Mouse (Mus musculus) liver, embryonic 13.5 days (tissue): ENCODE data around the gene Sulf2. TPM values are rescaled to one million over a fixed set of nuclear protein-coding genes. Genes with fewer than 3 reads are reported as not detected.

Experiments
- ATAC-seq: fragments of 200-750 bp; cut with Nextera tagmentation; 2 replicates; pipeline ENCODE4 v1.8.0; 2017; ENCODE audit warnings: low read depth, mild to moderate bottlenecking, moderate number of reproducible peaks, moderate library complexity
- DNase-seq: peaks from one replicate; pipeline ENCODE4 v3.0.0; 2022
- H3K27ac ChIP-seq: fragments of 300-500 bp; sonication (generic); 2 replicates; pipeline ENCODE4 v1.5.1; 2015; ENCODE audit warnings: moderate library complexity, mild to moderate bottlenecking, inconsistent platforms
- H3K27me3 ChIP-seq: fragments of 300-500 bp; sonication (generic); 2 replicates; pipeline ENCODE4 v1.6.1; 2015; ENCODE audit warnings: mild to moderate bottlenecking, inconsistent platforms
- H3K36me3 ChIP-seq: fragments of 300-500 bp; sonication (generic); 2 replicates; pipeline ENCODE4 v1.6.1; 2015; ENCODE audit warnings: mild to moderate bottlenecking, inconsistent platforms
- H3K4me1 ChIP-seq: fragments of 300-500 bp; sonication (generic); replicated peaks from 2 replicates; pipeline ENCODE4 v1.6.1; 2015; ENCODE audit warnings: inconsistent platforms
- H3K4me2 ChIP-seq: fragments of 300-500 bp; sonication (generic); 2 replicates; pipeline ENCODE4 v1.6.1; 2015; ENCODE audit warnings: inconsistent platforms, mild to moderate bottlenecking, moderate library complexity
- H3K4me3 ChIP-seq: fragments of 300-500 bp; sonication (generic); replicated peaks from 2 replicates; pipeline ENCODE4 v1.5.1; 2015; ENCODE audit warnings: mild to moderate bottlenecking, inconsistent platforms
- H3K9ac ChIP-seq: fragments of 300-500 bp; sonication (generic); 2 replicates; pipeline ENCODE4 v1.6.1; 2015; ENCODE audit warnings: mild to moderate bottlenecking, inconsistent platforms
- H3K9me3 ChIP-seq: fragments of 300-500 bp; sonication (generic); replicated peaks from 2 replicates; pipeline ENCODE4 v1.6.1; 2016; ENCODE audit warnings: inconsistent platforms
- WGBS: fragments of 180-500 bp; shearing (Covaris S2); methylation state at CpG from one replicate; pipeline ENCODE4 v1.1.7; 2015; ENCODE audit not compliant: insufficient replicate concordance; 5-methylcytosine and 5-hydroxymethylcytosine counted together
- polyA plus RNA-seq: library from polyadenylated mRNA; unstranded; fragments of >200 nt; fragmentation: Nextera tagmentation; extraction: Ambion mirVana; gene quantifications from 2 replicates; pipeline ENCODE4 v1.2.1, GENCODE M21; 2015

Gene Sulf2
- polyA plus RNA-seq, 1 experiment from 2014 or later = 2.9 TPM

DNA sequence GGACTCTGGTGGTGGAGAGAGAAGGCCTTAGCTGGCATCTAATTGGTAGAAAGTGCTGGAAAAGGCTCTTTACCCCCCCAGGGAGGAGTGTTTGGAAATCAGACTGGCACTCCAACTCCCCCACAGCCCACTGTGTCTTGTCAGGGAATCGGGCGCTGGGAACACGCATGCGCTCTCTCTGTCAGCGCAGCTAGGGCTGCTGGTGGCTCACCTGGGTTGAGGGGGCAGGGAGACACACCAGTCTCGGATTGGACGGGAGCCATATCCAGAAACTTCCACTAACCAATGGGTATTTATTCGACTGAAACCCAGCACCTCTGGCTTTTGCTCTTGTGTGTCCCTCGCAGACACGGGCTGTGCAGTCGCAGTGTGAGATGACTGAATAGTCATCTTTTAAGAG, 42.5 kb downstream of the Sulf2 start:
- 78% methylated on average over 11 of the region's 11 CpGs for WGBS
- H3K4me1 ChIP-seq = no peaks in the 10 kb centered on the region
- ATAC-seq (no peak), DNase-seq (no peak)
- no peaks in the 10 kb centered on the region for H3K27me3 ChIP-seq
- no peak overlapping the region for H3K4me3 ChIP-seq
- no peak overlapping the region for H3K4me2 ChIP-seq
- H3K9me3 ChIP-seq = no peaks in the 10 kb centered on the region
- H3K27ac ChIP-seq = no peak overlapping the region
- H3K9ac ChIP-seq = no peak overlapping the region
- H3K36me3 ChIP-seq = no peaks in the 10 kb centered on the region

DNA sequence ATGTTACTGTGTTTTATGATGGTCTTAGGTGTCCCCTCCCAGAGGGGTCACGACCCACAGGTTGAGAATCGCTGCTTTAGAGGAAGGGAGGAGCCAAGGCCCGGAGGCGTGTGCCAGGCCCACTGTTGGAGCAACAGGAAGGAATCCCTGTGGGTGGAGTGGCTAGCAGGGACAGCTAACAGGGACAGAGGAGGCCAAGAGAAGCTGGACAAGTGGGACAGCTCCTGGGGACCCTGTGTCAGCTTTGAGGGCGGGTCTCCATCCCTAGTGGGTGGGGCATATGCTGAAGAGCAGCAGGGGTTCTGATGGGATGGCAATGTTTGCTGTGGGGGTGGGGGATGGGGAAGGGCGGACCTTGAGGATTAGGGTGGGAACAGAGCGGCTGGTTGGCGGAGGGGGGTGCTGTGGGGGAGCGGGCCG, 43.6 kb downstream of the Sulf2 start:
- no peaks in the 10 kb centered on the region for H3K9me3 ChIP-seq
- H3K9ac ChIP-seq = no peak overlapping the region
- 49% methylated on average over 10 of the region's 10 CpGs for WGBS
- no peak for DNase-seq
- no peak overlapping the region for H3K4me2 ChIP-seq
- no peak overlapping the region for H3K4me3 ChIP-seq
- no peaks in the 10 kb centered on the region for H3K4me1 ChIP-seq
- H3K27ac ChIP-seq = no peak overlapping the region
- no peaks in the 10 kb centered on the region for H3K27me3 ChIP-seq
- no peak for ATAC-seq
- no peaks in the 10 kb centered on the region for H3K36me3 ChIP-seq

DNA sequence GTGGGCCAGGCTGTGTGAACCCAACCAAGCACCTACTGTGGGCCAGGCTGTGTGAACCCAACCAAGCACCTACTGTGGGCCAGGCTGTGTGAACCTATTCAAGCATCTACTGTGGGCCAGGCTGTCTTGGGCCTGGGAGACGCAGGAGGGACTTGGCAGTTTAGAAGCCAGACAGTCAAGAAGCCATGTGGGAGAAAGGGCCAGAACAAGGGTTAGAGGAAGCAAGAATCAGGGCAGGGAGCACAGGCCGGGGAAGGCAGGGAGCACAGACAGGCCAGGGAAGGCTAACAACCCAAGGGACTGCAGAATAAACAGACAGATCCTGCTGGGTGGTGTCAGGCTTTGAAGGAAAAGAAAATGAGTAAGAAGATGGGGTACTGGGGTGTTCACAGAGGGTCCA, 44.2 kb downstream of the Sulf2 start:
- Histone ChIP-seq H3K27me3 (no peaks in the 10 kb centered on the region), H3K4me3 (no peak overlapping the region), H3K36me3 (no peaks in the 10 kb centered on the region), H3K27ac (no peak overlapping the region), H3K4me2 (no peak overlapping the region), H3K4me1 (no peaks in the 10 kb centered on the region), H3K9ac (no peak overlapping the region), H3K9me3 (no peaks in the 10 kb centered on the region)
- no peak for ATAC-seq
- 58% methylated on average over 2 of the region's 2 CpGs for WGBS
- no peak for DNase-seq

DNA sequence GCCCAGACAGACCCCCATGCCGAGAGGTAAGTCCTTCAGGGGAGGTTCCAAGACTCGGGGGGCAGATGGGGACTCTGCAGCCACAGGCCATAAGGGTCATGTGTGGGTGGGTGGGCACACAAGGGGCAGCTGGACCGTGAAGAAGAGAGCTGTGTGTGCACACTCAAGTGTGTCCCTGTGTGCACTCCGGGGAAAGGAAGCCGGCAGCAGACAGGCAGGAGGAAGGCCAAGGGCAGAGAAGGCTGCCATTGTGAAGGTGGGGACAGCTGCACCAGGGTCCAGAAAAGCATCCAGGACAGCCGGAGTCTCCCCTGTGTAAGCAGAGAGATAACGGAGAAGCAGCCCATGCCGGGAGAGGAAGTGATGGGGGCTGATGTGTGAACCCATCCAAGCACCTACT, 44.7 kb downstream of the Sulf2 start:
- no peak overlapping the region for H3K4me3 ChIP-seq
- 61% methylated on average over 8 of the region's 8 CpGs for WGBS
- no peaks in the 10 kb centered on the region for H3K36me3 ChIP-seq
- DNase-seq (no peak), ATAC-seq (no peak)
- H3K27me3 ChIP-seq = no peaks in the 10 kb centered on the region
- no peak overlapping the region for H3K27ac ChIP-seq
- no peaks in the 10 kb centered on the region for H3K4me1 ChIP-seq
- no peak overlapping the region for H3K4me2 ChIP-seq
- H3K9ac ChIP-seq = no peak overlapping the region
- no peaks in the 10 kb centered on the region for H3K9me3 ChIP-seq

DNA sequence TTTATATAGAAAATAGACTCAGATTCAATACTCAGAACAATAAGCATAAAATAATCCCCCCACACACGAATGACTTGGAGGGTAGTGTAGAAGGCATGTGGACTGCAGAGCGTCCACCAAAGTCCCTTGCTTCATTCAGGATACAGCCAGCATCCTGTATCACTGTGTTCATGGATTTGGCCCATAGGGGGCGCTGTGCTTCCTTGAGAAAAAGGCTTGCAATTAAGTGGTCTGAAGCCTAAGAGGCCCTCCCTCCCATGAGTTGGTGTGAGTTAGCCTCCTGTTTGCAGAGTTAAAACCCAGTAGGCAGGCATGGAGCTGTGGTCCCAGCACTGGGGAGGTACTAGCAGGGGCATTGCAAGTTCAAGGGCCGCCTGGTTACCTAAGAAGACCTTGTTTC, 47.1 kb downstream of the Sulf2 start:
- Histone ChIP-seq H3K9ac (no peak overlapping the region), H3K36me3 (no peaks in the 10 kb centered on the region), H3K27me3 (no peaks in the 10 kb centered on the region), H3K4me1 (no peaks in the 10 kb centered on the region), H3K9me3 (no peaks in the 10 kb centered on the region), H3K4me2 (no peak overlapping the region), H3K4me3 (no peak overlapping the region), H3K27ac (no peak overlapping the region)
- ATAC-seq = no peak
- peak; percentile 24 for DNase-seq
- 15% methylated on average over 4 of the region's 4 CpGs for WGBS

DNA sequence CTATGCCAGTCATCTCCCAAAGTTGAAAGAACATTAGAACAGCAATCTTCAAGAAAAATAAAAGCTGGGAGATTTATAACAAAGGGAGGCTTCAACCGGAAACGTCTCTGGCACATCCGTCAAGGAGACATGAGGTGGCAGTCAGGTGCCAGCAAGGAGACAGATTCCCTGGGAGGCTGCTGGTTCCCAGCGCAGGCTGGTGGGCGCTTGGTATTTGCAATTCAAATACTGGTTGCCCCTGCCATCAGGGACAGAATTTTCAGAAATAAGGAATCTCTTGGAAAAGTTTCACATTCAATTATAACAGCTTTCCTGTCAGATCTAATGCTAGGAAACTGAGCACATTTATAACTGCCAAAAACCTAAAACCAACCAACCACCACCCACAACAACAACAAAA, 47.6 kb downstream of the Sulf2 start:
- H3K27ac ChIP-seq = no peak overlapping the region
- DNase-seq = no peak
- H3K9ac ChIP-seq = no peak overlapping the region
- no peaks in the 10 kb centered on the region for H3K9me3 ChIP-seq
- ATAC-seq = no peak
- no peaks in the 10 kb centered on the region for H3K27me3 ChIP-seq
- WGBS = 77% methylated on average over 5 of the region's 5 CpGs
- H3K36me3 ChIP-seq = no peaks in the 10 kb centered on the region
- no peak overlapping the region for H3K4me2 ChIP-seq
- no peak overlapping the region for H3K4me3 ChIP-seq
- no peaks in the 10 kb centered on the region for H3K4me1 ChIP-seq

DNA sequence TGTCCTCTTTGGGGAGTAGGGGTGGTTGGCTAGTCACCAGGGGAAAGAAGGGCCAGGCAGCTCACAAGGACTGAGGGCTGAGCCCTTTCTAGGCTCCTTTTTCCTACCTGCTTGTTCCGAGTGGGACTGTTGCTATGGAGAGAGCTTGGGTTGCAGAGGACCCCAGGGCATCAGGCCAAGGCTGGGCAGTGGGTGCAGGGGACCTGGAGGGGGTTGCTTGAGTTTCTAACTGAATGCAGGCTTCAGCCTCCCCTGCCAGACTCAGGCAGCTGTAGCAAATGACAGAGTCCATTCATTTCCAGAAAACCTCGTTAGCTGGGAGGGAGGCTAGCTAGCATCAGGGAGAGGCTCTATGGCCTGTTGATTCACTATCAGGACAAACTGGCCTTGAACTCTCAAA, 48.8 kb downstream of the Sulf2 start:
- ATAC-seq (no peak), DNase-seq (no peak)
- H3K9me3 ChIP-seq = no peaks in the 10 kb centered on the region
- no peaks in the 10 kb centered on the region for H3K36me3 ChIP-seq
- H3K4me1 ChIP-seq = no peaks in the 10 kb centered on the region
- no peak overlapping the region for H3K27ac ChIP-seq
- no peaks in the 10 kb centered on the region for H3K27me3 ChIP-seq
- no peak overlapping the region for H3K4me2 ChIP-seq
- no peak overlapping the region for H3K9ac ChIP-seq
- H3K4me3 ChIP-seq = no peak overlapping the region
- 37% methylated on average over 2 of the region's 2 CpGs for WGBS

DNA sequence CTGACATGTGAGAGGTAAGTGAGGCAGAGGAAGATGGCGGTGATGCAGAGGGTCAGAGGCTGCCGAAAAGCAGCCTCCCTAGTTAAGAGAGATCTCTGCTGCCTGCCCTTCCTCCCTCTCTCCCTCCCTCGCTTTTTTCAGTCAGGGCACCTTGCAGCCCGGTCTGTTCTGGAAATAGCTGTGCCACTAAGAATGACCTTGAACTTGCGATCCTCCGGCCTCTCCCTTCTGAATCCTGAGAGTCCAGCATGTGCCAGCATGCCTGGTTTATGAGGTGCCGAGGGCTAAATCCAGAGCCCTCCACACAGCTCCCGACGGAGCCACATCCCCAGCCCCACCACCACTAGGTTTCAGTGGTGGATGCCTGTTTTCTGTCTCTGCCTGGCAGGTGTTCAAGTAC, 49.6 kb downstream of the Sulf2 start:
- no peak overlapping the region for H3K27ac ChIP-seq
- no peaks in the 10 kb centered on the region for H3K9me3 ChIP-seq
- ATAC-seq (no peak), DNase-seq (no peak)
- no peaks in the 10 kb centered on the region for H3K27me3 ChIP-seq
- H3K4me3 ChIP-seq = no peak overlapping the region
- no peak overlapping the region for H3K4me2 ChIP-seq
- H3K36me3 ChIP-seq = no peaks in the 10 kb centered on the region
- no peak overlapping the region for H3K9ac ChIP-seq
- 69% methylated on average over 9 of the region's 9 CpGs for whole genome bisulfite sequencing
- no peaks in the 10 kb centered on the region for H3K4me1 ChIP-seq

DNA sequence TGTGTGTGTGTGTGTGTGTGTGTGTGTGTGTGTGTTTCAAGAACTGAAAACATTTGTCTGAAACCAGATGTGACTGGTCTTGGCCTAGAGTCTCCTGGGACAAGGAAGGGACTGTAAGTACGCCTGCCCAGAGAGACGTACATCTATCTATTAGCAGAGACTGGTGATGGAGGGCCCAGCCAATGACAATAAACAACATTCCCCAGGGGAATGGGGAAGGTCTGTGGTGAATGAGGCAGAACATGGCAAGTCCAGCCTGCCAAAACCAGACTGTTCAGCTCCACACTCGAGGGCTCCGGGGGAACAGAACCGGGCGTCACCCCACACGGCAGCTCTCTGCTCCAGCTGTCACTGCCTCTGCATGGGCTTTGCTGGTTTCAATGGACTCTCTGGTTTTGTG, 52.6 kb downstream of the Sulf2 start:
- Histone ChIP-seq H3K4me3 (no peak overlapping the region), H3K27ac (no peak overlapping the region), H3K4me2 (no peak overlapping the region), H3K4me1 (0 out of 2 replicates have a peak, but pooled peaks cover 5% of the 10 kb centered on the region), H3K9me3 (no peaks in the 10 kb centered on the region), H3K27me3 (no peaks in the 10 kb centered on the region), H3K36me3 (no peaks in the 10 kb centered on the region), H3K9ac (no peak overlapping the region)
- ATAC-seq (no peak), DNase-seq (no peak)
- 76% methylated on average over 7 of the region's 7 CpGs for WGBS

DNA sequence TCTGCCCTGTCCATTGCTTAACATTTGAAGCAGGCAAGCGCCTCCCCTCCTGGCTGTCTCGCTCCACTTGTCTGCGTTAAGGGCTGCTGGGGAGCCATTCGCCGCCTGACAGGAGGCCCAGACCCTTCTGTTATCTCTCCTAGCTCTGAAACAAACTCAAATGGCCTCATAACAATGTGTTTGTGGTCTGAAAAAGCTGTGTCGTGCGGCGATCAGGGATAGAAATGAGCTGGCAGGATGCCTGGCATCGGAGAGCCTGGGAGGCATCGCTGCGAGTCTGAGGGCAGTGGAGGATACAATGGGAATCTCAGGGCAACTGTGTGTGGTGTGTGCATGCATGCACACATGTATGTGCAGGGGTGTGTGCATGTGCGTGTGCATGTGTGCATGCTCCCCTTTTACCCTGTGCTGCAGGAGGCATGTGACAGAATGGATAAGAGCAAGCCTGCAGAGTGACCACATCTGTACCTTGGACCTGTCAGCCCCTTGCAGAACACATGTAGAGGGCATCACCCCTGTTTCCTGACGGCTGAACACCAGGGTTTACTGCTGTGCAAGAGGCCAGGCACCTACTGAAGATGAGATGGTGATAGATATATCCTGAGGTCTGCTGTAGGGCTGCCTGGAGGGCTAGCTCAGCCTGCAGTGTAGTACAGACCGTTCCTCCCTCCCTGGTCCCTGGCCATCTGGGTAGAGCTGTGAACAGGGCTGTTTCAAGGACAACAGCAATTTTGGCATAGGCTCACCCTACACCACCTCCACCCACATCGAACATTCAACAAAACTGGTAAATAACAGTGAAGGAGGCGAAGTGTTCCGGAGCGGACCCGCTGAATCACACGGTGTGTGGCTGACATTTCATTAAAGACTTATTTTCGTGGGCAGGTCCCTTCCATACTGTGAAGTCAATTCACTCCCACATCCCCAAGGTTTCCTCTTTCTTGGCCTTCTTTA, 54.9 kb downstream of the Sulf2 start:
- no peak overlapping the region for H3K4me2 ChIP-seq
- no peak overlapping the region for H3K9ac ChIP-seq
- 70% methylated on average over 21 of the region's 21 CpGs for WGBS
- no peaks in the 10 kb centered on the region for H3K36me3 ChIP-seq
- H3K27me3 ChIP-seq = no peaks in the 10 kb centered on the region
- H3K4me3 ChIP-seq = no peak overlapping the region
- no peak overlapping the region for H3K27ac ChIP-seq
- H3K9me3 ChIP-seq = no peaks in the 10 kb centered on the region
- H3K4me1 ChIP-seq = 0 out of 2 replicates have a peak, but pooled peaks cover 5% of the 10 kb centered on the region
- no peak for DNase-seq
- no peak for ATAC-seq

DNA sequence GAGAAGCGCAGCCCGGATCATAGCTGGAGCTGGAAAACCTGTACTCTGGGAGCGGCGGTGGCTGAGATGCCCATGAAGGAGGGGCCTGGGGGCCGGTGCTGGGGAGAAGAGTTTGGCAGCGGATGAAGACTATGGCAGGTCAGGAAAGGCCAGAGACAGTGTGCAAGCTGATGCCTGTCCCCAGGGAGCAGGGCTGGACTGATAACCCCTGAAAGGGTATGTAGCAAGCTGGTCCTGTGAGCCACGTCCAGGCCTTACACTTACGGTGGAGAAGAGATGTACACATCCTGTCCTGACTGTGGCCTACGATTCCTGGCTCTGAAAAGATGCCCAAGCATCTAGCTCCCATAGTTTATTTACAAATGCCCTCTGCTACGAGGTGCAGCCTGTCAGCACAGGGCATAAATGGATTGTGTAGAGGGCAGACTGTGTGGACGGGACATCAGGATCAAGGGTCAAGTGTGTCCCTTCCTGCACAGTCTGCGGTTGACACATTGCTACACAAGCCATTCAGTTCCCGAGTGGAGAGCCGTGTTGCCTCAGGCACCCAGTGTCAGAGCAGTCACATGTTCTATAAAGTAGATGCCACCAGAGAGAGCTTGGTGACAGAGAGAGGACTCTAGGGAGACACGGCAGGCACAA, 57.0 kb downstream of the Sulf2 start:
- Histone ChIP-seq H3K4me2 (no peak overlapping the region), H3K27ac (no peak overlapping the region), H3K9ac (no peak overlapping the region), H3K27me3 (no peaks in the 10 kb centered on the region), H3K4me3 (no peak overlapping the region), H3K4me1 (0 out of 2 replicates have a peak, but pooled peaks cover 5% of the 10 kb centered on the region), H3K9me3 (no peaks in the 10 kb centered on the region), H3K36me3 (no peaks in the 10 kb centered on the region)
- 70% methylated on average over 15 of the region's 15 CpGs for WGBS
- no peak for DNase-seq
- ATAC-seq = 0 out of 2 replicates have a peak, but pooled peaks have one; percentile 29
